Mouse (Mus musculus) testis, adult 2 months (tissue): ENCODE data around the gene Alppl2.

Experiments used
- CTCF ChIP-seq: fragments of 200-500 bp; IDR thresholded peaks from 2 replicates; pipeline ENCODE4 v1.5.1; 2012; ENCODE audit warnings: low read depth, mild to moderate bottlenecking, inconsistent platforms, low read length, moderate library complexity; ENCODE audit not compliant: control insufficient read depth, insufficient read depth, insufficient replicate concordance
- POLR2A ChIP-seq: fragments of 200-500 bp; IDR thresholded peaks from 2 replicates; pipeline ENCODE4 v1.6.1; 2012; ENCODE audit warnings: low read depth, mild to moderate bottlenecking, inconsistent platforms, low read length, moderate library complexity; ENCODE audit not compliant: control insufficient read depth

DNA sequence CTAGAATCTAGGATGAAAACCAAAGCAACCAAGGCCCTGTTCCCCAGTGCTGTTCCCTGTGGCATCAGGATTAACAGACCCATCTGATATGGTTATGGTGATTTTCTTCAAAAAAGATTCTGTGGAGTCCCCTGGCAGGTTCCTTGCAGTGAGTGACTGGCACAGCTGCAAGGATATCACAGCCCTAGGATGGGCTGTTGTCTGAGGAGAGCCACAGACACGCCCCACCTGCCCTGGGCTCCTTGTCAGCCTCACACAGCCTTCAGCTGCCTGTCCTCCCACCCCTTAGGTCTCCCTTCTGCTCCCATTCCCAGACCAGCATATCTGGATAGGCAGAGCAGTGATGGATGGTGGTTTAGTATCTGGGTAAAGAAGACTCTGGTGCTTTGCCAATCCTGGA lies 39.0 kb downstream of the Alppl2 start:
- TF ChIP-seq CTCF = no peak
- no peak for TF ChIP-seq POLR2A
